Mouse (Mus musculus): ENCODE measurements around the gene Il31ra. TPM values are rescaled to one million over a fixed set of nuclear protein-coding genes. Genes with fewer than 3 reads are reported as not detected.
A peak's percentile ranks its signal among the peaks of the same experiment; 100 is the strongest.

The Il31ra gene
- polyA plus RNA-seq, 1 experiment from 2014 or later = 0.10 TPM

DNA sequence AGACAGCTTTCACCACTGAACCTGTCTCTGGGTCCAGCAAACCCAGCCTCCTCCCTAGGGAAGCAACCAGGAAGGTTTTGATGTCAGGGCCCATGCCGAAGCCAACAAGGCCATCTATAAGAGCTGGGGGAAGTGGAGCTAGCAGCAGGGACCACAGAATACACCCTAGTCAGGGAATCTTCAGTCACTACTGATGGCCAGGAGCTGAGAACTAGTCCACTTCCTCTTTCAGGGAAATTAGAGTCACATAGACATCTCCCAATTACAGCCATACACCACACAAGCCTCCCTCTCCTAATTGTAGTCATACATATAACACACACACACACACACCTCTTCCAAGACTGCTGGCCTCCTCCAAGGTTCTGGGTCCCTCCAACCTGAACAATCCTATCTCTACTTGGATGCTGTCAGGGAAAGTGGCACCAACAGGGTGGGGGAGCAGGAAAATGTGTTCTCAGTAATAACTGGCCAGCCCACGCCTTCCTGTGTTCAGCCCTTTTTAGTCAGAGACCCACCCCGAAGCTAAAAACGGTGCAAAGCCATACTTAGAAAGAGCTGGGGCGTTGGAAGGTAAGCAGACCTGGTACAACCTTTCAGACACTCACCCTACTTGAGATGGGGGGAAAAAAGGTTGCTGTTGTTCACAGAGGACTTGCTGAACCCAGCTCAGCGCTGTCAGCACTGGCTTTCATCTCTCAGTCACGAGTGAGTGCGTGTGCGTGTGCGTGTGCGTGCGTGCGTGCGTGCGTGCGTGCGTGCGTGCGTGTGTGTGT lies 83.5 kb downstream of the Il31ra start:
- Histone ChIP-seq H3K4me3 (ENCODE audit: low read depth, low read length) (no peak overlapping the region), H3K4me1 (ENCODE audit: control insufficient read depth, insufficient read depth, low read length) (no peaks in the 10 kb centered on the region), H3K4me2 (ENCODE audit: low read depth, low read length) (no peak overlapping the region), H3K9ac (ENCODE audit: low read depth, low read length) (no peak overlapping the region), H3K27me3 (replicated peaks; ENCODE audit: control insufficient read depth, insufficient read depth, low read length) (no peaks in the 10 kb centered on the region), H3K27ac (replicated peaks; ENCODE audit: low read depth, low read length) (no peak overlapping the region), H3K36me3 (ENCODE audit: control insufficient read depth, insufficient read depth, low read length) (peaks cover 16% of the 10 kb centered on the region), H3K9me3 (ENCODE audit: control insufficient read depth, low read length) (no peaks in the 10 kb centered on the region)
- ATAC-seq (ENCODE audit: low read depth) = no peak; the same call in 1 of the 2 replicates
- WGBS = 89% methylated on average over 19 of the region's 19 CpGs
- DNase-seq (ENCODE audit: low spot score) = no peak

- peaks cover 28% of the 10 kb centered on the region for H3K36me3 ChIP-seq (ENCODE audit: control insufficient read depth, insufficient read depth, low read length)
- no peaks in the 10 kb centered on the region for H3K27me3 ChIP-seq (replicated peaks; ENCODE audit: control insufficient read depth, insufficient read depth, low read length)
- no peaks in the 10 kb centered on the region for H3K4me1 ChIP-seq (ENCODE audit: control insufficient read depth, insufficient read depth, low read length)
- ATAC-seq (ENCODE audit: low read depth) (peak; percentile 62), DNase-seq (ENCODE audit: low spot score) (peak; percentile 84)
- H3K9ac ChIP-seq (ENCODE audit: low read depth, low read length) = no peak overlapping the region
- no peak overlapping the region for H3K4me3 ChIP-seq (ENCODE audit: low read depth, low read length)
- H3K27ac ChIP-seq (replicated peaks; ENCODE audit: low read depth, low read length) = no peak overlapping the region
- H3K9me3 ChIP-seq (ENCODE audit: control insufficient read depth, low read length) = no peaks in the 10 kb centered on the region
- H3K4me2 ChIP-seq (ENCODE audit: low read depth, low read length) = no peak overlapping the region
- WGBS = 16% methylated on average over 4 of the region's 4 CpGs
These were observed 84.7 kb downstream of the Il31ra start for GRCm38 (mm10) chr13:112509465-112509864.

DNA sequence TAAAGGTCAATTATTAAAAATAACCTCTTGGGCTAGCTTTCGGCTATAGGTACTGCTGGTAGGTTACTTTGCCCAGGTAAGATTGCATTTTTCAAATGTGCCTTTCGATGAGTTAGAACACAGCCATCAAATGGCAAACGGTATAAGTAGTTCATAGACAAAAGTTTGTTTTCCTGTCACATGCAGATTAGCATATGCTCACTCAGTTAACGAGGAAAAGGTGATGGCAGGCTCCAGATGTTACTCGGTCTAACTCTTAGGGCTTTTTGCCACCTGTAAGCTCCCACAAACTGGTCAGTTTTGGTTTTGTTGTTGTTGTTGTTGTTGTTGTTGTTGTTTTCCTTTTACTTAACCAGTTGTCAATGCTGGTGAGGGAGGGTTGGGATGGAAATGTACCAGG lies 85.7 kb downstream of the Il31ra start:
- H3K9me3 ChIP-seq (ENCODE audit: control insufficient read depth, low read length) = no peaks in the 10 kb centered on the region
- H3K27me3 ChIP-seq (replicated peaks; ENCODE audit: control insufficient read depth, insufficient read depth, low read length) = no peaks in the 10 kb centered on the region
- no peak overlapping the region for H3K9ac ChIP-seq (ENCODE audit: low read depth, low read length)
- no peak overlapping the region for H3K4me2 ChIP-seq (ENCODE audit: low read depth, low read length)
- H3K27ac ChIP-seq (replicated peaks; ENCODE audit: low read depth, low read length) = no peak overlapping the region
- no peaks in the 10 kb centered on the region for H3K4me1 ChIP-seq (ENCODE audit: control insufficient read depth, insufficient read depth, low read length)
- ATAC-seq (ENCODE audit: low read depth) (no peak), DNase-seq (ENCODE audit: low spot score) (no peak)
- peaks cover 38% of the 10 kb centered on the region for H3K36me3 ChIP-seq (ENCODE audit: control insufficient read depth, insufficient read depth, low read length)
- H3K4me3 ChIP-seq (ENCODE audit: low read depth, low read length) = no peak overlapping the region
- WGBS = 81% methylated on average over 5 of the region's 5 CpGs

DNA sequence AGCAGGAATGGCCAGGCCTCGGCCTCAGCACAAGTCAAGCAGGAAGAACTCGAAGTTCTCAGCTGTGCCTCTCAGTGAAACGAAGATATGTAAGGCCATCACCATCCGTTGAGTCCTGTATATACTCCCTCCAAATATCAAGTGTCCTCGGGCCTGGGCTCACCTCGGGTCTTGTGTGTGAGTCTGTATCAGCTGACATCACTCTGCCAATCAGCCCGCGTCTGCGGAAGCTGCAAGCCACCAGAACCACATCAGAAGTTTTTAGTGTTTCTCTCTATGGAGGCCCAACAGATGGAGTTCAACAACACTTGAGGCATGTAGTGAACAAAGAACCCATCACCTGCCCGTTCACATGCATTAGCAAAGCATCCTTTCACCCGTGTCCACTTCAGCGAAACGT lies 86.5 kb downstream of the Il31ra start:
- no peak for DNase-seq (ENCODE audit: low spot score)
- peaks cover 45% of the 10 kb centered on the region for H3K36me3 ChIP-seq (ENCODE audit: control insufficient read depth, insufficient read depth, low read length)
- no peaks in the 10 kb centered on the region for H3K27me3 ChIP-seq (replicated peaks; ENCODE audit: control insufficient read depth, insufficient read depth, low read length)
- no peak overlapping the region for H3K9ac ChIP-seq (ENCODE audit: low read depth, low read length)
- ATAC-seq (ENCODE audit: low read depth) = no peak
- no peak overlapping the region for H3K4me2 ChIP-seq (ENCODE audit: low read depth, low read length)
- no peaks in the 10 kb centered on the region for H3K9me3 ChIP-seq (ENCODE audit: control insufficient read depth, low read length)
- H3K27ac ChIP-seq (replicated peaks; ENCODE audit: low read depth, low read length) = no peak overlapping the region
- no peaks in the 10 kb centered on the region for H3K4me1 ChIP-seq (ENCODE audit: control insufficient read depth, insufficient read depth, low read length)
- WGBS = 81% methylated on average over 13 of the region's 13 CpGs
- no peak overlapping the region for H3K4me3 ChIP-seq (ENCODE audit: low read depth, low read length)

- no peaks in the 10 kb centered on the region for H3K9me3 ChIP-seq (ENCODE audit: control insufficient read depth, low read length)
- no peaks in the 10 kb centered on the region for H3K4me1 ChIP-seq (ENCODE audit: control insufficient read depth, insufficient read depth, low read length)
- no peak overlapping the region for H3K4me2 ChIP-seq (ENCODE audit: low read depth, low read length)
- WGBS = 71% methylated on average over 13 of the region's 13 CpGs
- H3K36me3 ChIP-seq (ENCODE audit: control insufficient read depth, insufficient read depth, low read length) = peaks cover 52% of the 10 kb centered on the region
- DNase-seq (ENCODE audit: low spot score) (peak; percentile 30), ATAC-seq (ENCODE audit: low read depth) (no peak)
- H3K27me3 ChIP-seq (replicated peaks; ENCODE audit: control insufficient read depth, insufficient read depth, low read length) = no peaks in the 10 kb centered on the region
- H3K9ac ChIP-seq (ENCODE audit: low read depth, low read length) = no peak overlapping the region
- H3K27ac ChIP-seq (replicated peaks; ENCODE audit: low read depth, low read length) = no peak overlapping the region
- H3K4me3 ChIP-seq (ENCODE audit: low read depth, low read length) = no peak overlapping the region
These were observed 87.4 kb downstream of the Il31ra start for GRCm38 (mm10) chr13:112506766-112507165.

DNA sequence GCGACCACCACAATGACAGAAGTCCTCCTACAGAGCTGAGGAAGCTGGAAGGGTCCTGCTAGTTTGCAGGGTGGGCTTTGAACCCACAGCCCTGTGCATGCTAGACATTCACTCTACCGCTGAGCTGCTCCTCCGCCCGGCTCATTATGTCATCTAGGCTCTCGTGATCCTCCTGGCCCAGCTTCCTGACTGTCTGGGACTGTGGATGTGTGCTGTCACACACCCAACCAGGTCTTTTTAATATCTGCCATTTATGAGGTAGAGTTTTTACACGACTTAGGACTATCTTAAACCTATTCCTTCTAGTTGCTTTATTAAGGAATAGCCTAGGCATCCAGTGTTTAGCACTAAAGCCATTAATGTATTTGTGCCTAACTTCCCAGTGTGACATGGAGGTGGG lies 88.7 kb downstream of the Il31ra start:
- no peaks in the 10 kb centered on the region for H3K27me3 ChIP-seq (replicated peaks; ENCODE audit: control insufficient read depth, insufficient read depth, low read length)
- no peak overlapping the region for H3K27ac ChIP-seq (replicated peaks; ENCODE audit: low read depth, low read length)
- H3K4me2 ChIP-seq (ENCODE audit: low read depth, low read length) = no peak overlapping the region
- peaks cover 65% of the 10 kb centered on the region for H3K36me3 ChIP-seq (ENCODE audit: control insufficient read depth, insufficient read depth, low read length)
- no peaks in the 10 kb centered on the region for H3K9me3 ChIP-seq (ENCODE audit: control insufficient read depth, low read length)
- H3K4me3 ChIP-seq (ENCODE audit: low read depth, low read length) = no peak overlapping the region
- DNase-seq (ENCODE audit: low spot score) (no peak), ATAC-seq (ENCODE audit: low read depth) (no peak)
- no peak overlapping the region for H3K9ac ChIP-seq (ENCODE audit: low read depth, low read length)
- 87% methylated on average over 6 of the region's 6 CpGs for WGBS
- no peaks in the 10 kb centered on the region for H3K4me1 ChIP-seq (ENCODE audit: control insufficient read depth, insufficient read depth, low read length)

DNA sequence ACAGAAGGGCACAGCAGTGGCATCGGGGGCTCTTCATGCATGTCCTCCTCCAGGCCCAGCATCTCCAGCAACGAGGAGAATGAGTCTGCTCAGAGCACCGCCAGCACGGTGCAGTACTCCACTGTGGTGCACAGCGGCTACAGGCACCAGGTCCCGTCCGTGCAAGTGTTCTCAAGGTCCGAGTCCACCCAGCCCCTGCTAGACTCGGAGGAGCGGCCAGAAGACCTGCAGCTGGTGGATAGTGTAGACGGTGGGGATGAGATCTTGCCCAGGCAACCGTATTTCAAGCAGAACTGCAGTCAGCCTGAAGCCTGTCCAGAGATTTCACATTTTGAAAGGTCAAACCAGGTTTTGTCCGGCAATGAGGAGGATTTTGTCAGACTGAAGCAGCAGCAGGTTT lies 90.3 kb downstream of the Il31ra start:
- Histone ChIP-seq H3K36me3 (ENCODE audit: control insufficient read depth, insufficient read depth, low read length) (peaks cover 79% of the 10 kb centered on the region), H3K4me1 (ENCODE audit: control insufficient read depth, insufficient read depth, low read length) (no peaks in the 10 kb centered on the region), H3K4me3 (ENCODE audit: low read depth, low read length) (no peak overlapping the region), H3K27me3 (replicated peaks; ENCODE audit: control insufficient read depth, insufficient read depth, low read length) (no peaks in the 10 kb centered on the region), H3K9ac (ENCODE audit: low read depth, low read length) (no peak overlapping the region), H3K27ac (replicated peaks; ENCODE audit: low read depth, low read length) (no peak overlapping the region), H3K9me3 (ENCODE audit: control insufficient read depth, low read length) (no peaks in the 10 kb centered on the region), H3K4me2 (ENCODE audit: low read depth, low read length) (no peak overlapping the region)
- ATAC-seq (ENCODE audit: low read depth) = no peak
- no peak for DNase-seq (ENCODE audit: low spot score)
- 93% methylated on average over 13 of the region's 13 CpGs for WGBS

DNA sequence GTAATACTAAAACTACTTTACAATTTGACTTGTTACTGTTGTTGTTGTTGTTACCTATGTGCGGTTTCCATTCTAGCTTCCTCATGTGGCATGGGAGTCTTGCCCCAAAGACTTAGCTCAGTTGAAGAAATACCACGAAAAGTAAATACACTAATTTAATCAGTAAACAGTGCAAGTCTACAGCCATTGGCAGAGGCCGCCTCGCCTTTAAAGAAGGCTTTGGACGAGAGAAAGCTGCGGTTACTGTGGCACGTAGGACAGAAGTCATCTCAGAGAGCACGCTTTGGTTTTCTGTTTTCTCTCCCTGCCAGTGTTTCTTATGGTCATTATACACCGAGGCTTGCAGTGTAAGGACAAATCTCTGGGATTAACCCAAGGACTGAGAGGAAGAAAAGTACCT lies 93.7 kb downstream of the Il31ra start:
- 88% methylated on average over 9 of the region's 9 CpGs for WGBS

GRCm38 (mm10) chr13:112500027-112500426 lies 94.1 kb downstream of the Il31ra start:
- no peak for DNase-seq (ENCODE audit: low spot score)
- 93% methylated on average over 4 of the region's 4 CpGs for WGBS
- H3K4me2 ChIP-seq (ENCODE audit: low read depth, low read length) = no peak overlapping the region
- peaks cover 89% of the 10 kb centered on the region for H3K36me3 ChIP-seq (ENCODE audit: control insufficient read depth, insufficient read depth, low read length)
- no peak overlapping the region for H3K4me3 ChIP-seq (ENCODE audit: low read depth, low read length)
- no peak overlapping the region for H3K27ac ChIP-seq (replicated peaks; ENCODE audit: low read depth, low read length)
- H3K4me1 ChIP-seq (ENCODE audit: control insufficient read depth, insufficient read depth, low read length) = no peaks in the 10 kb centered on the region
- H3K9ac ChIP-seq (ENCODE audit: low read depth, low read length) = no peak overlapping the region
- no peaks in the 10 kb centered on the region for H3K9me3 ChIP-seq (ENCODE audit: control insufficient read depth, low read length)
- no peaks in the 10 kb centered on the region for H3K27me3 ChIP-seq (replicated peaks; ENCODE audit: control insufficient read depth, insufficient read depth, low read length)
- ATAC-seq (ENCODE audit: low read depth) = no peak

More for the DNA sequence above, 93.7 kb downstream of the Il31ra start:
- no peak overlapping the region for H3K4me2 ChIP-seq (ENCODE audit: low read depth, low read length)
- peaks cover 89% of the 10 kb centered on the region for H3K36me3 ChIP-seq (ENCODE audit: control insufficient read depth, insufficient read depth, low read length)
- H3K9ac ChIP-seq (ENCODE audit: low read depth, low read length) = no peak overlapping the region
- H3K4me1 ChIP-seq (ENCODE audit: control insufficient read depth, insufficient read depth, low read length) = no peaks in the 10 kb centered on the region
- no peaks in the 10 kb centered on the region for H3K9me3 ChIP-seq (ENCODE audit: control insufficient read depth, low read length)
- DNase-seq (ENCODE audit: low spot score) (no peak), ATAC-seq (ENCODE audit: low read depth) (no peak)
- no peak overlapping the region for H3K4me3 ChIP-seq (ENCODE audit: low read depth, low read length)
- no peak overlapping the region for H3K27ac ChIP-seq (replicated peaks; ENCODE audit: low read depth, low read length)
- no peaks in the 10 kb centered on the region for H3K27me3 ChIP-seq (replicated peaks; ENCODE audit: control insufficient read depth, insufficient read depth, low read length)
